Mouse (Mus musculus) CD4-positive, CD25-positive, alpha-beta regulatory T cell, adult 2 months (primary cell): Measurements from ENCODE around the gene Gm49388.
"Not testable (repeated sequence)": the region's sequence is repeated elsewhere in the genome, so short reads cannot be mapped to it uniquely, and the experiment has no call there.

Experiments used
- DNase-seq: peaks from one replicate; pipeline ENCODE4 v3.0.0-alpha.2; 2012; ENCODE audit warnings: low read depth, low spot score

The Gm49388 gene

GRCm38 (mm10) chr7:127802313-127802712 is 16.9 kb downstream of the Gm49388 start:
- DNase-seq: no peak

GRCm38 (mm10) chr7:127808821-127809220 is 23.4 kb downstream of the Gm49388 start:
- no peak for DNase-seq

GRCm38 (mm10) chr7:127809846-127810245 is 24.4 kb downstream of the Gm49388 start:
- DNase-seq: no peak

GRCm38 (mm10) chr7:127810650-127811049 is 25.2 kb downstream of the Gm49388 start:
- DNase-seq: no peak

GRCm38 (mm10) chr7:127811240-127811639 is 25.8 kb downstream of the Gm49388 start:
- no peak for DNase-seq

- DNase-seq: no peak
These were observed 26.9 kb downstream of the Gm49388 start for GRCm38 (mm10) chr7:127812292-127812691.

GRCm38 (mm10) chr7:127813821-127814220 is 28.4 kb downstream of the Gm49388 start:
- no peak for DNase-seq

- no peak for DNase-seq
These were observed 29.0 kb downstream of the Gm49388 start for GRCm38 (mm10) chr7:127814241-127814921.

- DNase-seq: no peak
These were observed 29.8 kb downstream of the Gm49388 start for GRCm38 (mm10) chr7:127815116-127815665.

GRCm38 (mm10) chr7:127815954-127816821 is 30.8 kb downstream of the Gm49388 start:
- peak; percentile 41 for DNase-seq

- no peak for DNase-seq
These were observed 31.6 kb downstream of the Gm49388 start for GRCm38 (mm10) chr7:127817053-127817452.

- DNase-seq: no peak
These were observed 32.4 kb downstream of the Gm49388 start for GRCm38 (mm10) chr7:127817776-127818175.

- no peak for DNase-seq
These were observed 35.6 kb downstream of the Gm49388 start for GRCm38 (mm10) chr7:127820836-127821509.

- DNase-seq: no peak
These were observed 37.1 kb downstream of the Gm49388 start for GRCm38 (mm10) chr7:127822494-127822893.

- DNase-seq: no peak
These were observed 38.1 kb downstream of the Gm49388 start for GRCm38 (mm10) chr7:127823236-127824171.

GRCm38 (mm10) chr7:127824176-127824871 is 38.9 kb downstream of the Gm49388 start, which contains the start of the genes Stx4a and Stx1b:
Gene Stx4a (plus strand): TSS chr7:127824294.
Gene Stx1b (minus strand): TSS chr7:127824549.
- no peak for DNase-seq

- DNase-seq: no peak
These were observed 50.1 kb downstream of the Gm49388 start for GRCm38 (mm10) chr7:127835550-127835949.

- DNase-seq: no peak
These were observed 52.1 kb downstream of the Gm49388 start for GRCm38 (mm10) chr7:127837473-127837872.

- DNase-seq: not testable (repeated sequence)
These were observed 52.5 kb downstream of the Gm49388 start for GRCm38 (mm10) chr7:127837878-127838277.

- DNase-seq: not testable (repeated sequence)
These were observed 54.6 kb downstream of the Gm49388 start for GRCm38 (mm10) chr7:127840031-127840430.
